Mouse (Mus musculus) spleen, adult 18-20 months (tissue): ENCODE data around the gene Defa21.
"Not testable (repeated sequence)": the region's sequence is repeated elsewhere in the genome, so short reads cannot be mapped to it uniquely, and the experiment has no call there.

Source experiments
- DNase-seq, 2 experiments: peaks; one replicate each; pipeline ENCODE4 v3.0.0; 2022; ENCODE audit warnings: mixed read lengths in 2 of 2

The Defa21 gene

DNA sequence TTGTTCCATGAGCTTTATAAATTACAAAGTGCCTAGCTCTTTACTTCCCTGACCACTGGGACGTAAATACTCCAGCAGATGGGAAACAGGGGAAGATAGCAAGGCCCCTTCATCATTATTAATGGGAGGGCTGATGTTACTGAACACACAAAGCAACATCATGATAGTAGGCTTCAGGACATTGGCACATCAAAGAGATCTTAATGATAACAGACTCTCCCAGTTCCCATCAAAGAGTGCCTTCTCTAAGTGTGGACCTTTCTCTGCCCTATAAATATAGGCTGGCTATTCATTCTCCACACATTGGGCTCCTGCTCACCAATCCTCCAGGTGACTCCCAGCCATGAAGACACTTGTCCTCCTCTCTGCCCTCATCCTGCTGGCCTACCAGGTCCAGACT lies at the start of gene Defa21:
Gene Defa21 (plus strand): TSS at position 301 of the 400 bp plus-strand sequence.
- not testable (repeated sequence) for DNase-seq

DNA sequence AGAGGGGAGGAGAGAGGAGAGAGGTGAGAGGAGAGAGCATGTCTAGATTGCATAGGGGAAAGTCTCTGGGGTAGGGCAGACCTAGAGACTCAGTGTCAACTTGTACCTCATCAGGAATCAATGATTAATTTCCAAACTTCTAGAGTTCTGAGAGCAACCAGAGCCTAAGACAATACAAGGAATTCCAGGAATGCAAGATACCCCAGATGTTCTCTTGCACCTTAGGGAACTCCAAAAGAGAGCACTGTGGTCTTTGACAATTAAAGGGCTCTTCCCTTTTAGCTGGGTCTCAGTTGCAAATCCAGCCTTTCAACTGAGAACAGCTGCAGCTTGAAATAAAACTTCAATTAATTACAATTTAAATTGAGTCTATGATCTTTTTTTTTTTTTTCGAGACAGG lies 45.5 kb upstream of the Defa21 start:
- no peak for DNase-seq

DNA sequence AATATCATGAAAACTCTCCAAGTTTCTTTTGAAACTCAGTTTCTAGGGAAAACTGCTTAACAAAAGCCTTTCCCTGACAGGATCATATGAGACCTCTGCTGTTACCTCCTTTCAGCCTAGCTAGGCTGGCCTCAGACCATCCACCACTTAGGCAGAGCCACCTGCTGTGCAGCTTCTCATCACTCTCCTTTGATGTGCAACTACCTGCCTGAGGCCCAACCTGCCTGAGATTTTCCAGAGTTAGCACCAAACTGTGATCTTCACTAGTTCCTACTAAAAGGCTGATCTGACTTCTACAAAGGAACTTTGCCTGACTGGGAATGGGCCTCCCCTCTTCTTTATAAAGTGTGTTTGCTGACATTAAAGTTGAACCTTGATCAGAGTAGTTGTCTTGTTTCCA lies 31.3 kb upstream of the Defa21 start:
- not testable (repeated sequence) for DNase-seq

DNA sequence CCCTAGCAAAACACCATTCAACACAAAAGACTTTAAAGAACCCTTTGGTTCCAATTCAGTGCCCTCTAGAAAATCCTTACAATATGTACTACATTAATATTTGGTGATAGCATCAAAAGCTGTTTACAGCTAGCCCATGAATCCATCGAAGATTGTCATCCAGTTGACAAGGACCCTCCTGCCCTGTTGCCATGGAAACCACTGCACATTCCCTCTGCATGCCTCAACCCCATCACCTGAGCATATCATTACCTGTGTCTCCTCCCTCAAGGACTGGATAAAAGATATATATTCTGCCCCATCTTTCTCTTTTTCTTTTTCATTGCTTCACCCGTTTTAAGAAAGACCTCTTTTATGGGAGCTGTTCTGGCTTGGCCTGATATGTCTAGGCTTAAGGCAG lies 28.6 kb upstream of the Defa21 start:
- no peak for DNase-seq

DNA sequence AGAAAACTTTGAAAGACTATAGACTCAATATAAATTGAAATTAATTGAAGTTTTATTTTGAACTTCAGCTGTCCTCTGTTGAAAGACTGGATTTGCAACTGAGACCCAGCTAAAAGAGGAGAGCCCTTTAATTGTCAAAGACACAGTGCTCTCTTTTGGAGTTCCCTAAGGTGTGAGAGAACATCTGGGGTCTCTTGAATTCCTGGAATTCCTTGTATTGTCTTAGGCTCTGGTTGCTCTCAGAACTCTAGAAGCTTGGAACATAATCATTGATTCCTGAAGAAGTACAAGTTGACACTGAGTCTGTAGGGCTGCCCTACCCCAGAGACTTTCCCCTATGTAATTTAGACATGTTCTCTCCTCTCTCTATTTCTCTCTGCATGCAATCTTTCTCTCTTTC lies 28.1 kb upstream of the Defa21 start:
- no peak for DNase-seq

DNA sequence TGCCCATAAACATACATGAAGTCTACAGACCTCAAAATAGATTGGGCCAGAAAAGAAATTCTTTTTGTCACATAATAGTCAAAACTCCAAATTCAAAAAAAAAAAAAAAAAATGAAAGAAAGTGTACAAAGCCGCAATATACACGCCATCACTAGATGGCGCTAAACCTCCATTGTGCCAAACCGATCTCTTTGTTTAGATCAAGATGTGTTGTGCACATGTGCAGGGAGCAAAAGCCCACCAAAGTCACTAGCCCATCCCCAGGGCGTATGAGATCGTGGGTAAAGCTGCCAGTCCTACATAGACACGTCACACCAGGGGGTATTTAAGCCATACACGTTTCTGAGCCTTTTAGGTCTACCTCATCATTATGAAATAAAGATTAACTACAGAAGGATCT lies 24.2 kb upstream of the Defa21 start:
- no peak for DNase-seq

DNA sequence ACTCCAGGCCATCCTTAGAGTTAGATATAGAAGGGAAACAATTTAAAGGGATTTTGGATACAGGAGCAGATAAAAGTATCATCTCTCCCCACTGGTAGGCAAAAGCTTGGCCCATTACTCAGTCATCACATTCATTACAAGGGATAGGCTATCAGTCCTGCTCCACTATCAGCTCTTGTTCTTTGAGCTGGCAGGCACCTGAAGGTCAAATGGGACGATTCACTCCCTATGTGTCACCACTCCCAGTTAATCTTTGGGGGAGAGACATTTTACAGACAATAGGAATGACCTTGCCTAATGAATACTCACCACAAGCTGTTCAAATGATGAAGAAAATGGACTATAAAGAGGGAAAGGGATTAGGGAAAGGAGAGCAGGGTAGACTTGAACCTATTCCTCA lies 18.5 kb upstream of the Defa21 start:
- no peak for DNase-seq

DNA sequence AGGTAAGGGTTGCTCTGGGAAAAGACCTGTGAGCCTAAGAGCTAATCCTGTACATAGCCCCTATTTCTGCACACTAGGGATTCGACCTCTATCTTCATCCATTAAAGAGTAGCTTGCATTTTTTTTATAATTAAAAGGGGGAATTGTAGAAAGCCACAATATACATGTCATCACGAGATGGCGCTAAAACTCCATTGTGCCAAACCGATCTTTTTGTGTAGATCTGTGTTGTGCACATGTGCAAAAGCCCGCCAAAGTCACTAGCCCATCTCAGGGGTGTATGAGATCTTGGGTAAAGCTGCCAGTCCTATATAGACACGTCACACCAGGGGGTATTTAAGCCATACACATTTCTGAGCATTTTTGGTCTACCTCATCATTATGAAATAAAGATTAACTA lies 16.8 kb upstream of the Defa21 start:
- not testable (repeated sequence) for DNase-seq

DNA sequence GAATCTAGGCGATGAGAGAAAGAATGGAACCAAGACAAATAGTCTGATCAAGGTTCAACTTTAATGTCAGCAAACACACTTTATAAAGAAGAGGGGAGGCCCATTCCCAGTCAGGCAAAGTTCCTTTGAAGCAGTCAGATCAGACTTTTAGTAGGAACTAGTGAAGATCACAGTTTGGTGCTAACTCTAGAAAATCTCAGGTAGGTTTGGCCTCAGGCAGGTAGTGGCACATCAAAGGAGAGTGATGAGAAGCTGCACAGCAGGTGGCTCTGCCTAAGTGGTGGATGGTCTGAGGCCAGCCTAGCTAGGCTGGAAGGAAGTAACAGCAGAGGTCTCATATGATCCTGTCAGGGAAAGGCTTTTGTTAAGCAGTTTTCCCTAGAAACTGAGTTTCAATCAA lies 14.8 kb upstream of the Defa21 start:
- DNase-seq: not testable (repeated sequence)

DNA sequence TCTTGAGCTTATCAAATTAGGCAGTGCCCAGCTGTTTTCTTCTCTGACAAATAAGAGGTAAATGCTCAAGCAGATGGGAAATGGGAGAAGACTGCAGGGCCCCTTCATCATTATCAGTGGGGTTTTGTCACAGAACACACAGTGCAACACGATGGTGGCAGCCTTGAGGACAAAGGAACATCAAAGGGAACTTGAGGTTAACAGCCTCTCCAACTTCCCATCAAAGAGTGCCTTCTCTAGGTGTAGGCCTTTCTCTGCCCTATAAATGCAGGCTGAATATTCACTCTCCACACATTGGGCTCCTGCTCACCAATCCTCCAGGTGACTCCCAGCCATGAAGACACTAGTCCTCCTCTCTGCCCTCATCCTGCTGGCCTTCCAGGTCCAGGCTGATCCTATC lies 29.4 kb downstream of the Defa21 start, which contains the start of gene Defa23:
Gene Defa23 (plus strand): TSS at position 301 of the 400 bp plus-strand sequence.
- not testable (repeated sequence) for DNase-seq

DNA sequence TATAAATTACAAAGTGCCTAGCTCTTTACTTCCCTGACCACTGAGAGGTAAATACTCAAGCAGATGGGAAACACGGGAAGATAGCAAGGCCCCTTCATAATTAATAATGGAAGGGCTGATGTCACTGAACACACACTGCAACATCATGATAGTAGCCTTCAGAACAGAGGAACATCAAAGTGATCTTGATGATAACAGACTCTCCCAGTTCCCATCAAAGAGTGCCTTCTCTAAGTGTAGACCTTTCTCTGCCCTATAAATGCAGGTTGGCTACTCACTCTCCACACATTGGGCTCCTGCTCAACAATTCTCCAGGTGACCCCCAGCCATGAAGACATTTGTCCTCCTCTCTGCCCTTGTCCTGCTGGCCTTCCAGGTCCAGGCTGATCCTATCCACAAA lies 39.4 kb downstream of the Defa21 start, which contains the start of gene Defa35:
Gene Defa35 (plus strand): TSS at position 301 of the 400 bp plus-strand sequence.
- not testable (repeated sequence) for DNase-seq
